8 mouse cellular contexts compared by ENCODE assay signal in the genomic region with DNA sequence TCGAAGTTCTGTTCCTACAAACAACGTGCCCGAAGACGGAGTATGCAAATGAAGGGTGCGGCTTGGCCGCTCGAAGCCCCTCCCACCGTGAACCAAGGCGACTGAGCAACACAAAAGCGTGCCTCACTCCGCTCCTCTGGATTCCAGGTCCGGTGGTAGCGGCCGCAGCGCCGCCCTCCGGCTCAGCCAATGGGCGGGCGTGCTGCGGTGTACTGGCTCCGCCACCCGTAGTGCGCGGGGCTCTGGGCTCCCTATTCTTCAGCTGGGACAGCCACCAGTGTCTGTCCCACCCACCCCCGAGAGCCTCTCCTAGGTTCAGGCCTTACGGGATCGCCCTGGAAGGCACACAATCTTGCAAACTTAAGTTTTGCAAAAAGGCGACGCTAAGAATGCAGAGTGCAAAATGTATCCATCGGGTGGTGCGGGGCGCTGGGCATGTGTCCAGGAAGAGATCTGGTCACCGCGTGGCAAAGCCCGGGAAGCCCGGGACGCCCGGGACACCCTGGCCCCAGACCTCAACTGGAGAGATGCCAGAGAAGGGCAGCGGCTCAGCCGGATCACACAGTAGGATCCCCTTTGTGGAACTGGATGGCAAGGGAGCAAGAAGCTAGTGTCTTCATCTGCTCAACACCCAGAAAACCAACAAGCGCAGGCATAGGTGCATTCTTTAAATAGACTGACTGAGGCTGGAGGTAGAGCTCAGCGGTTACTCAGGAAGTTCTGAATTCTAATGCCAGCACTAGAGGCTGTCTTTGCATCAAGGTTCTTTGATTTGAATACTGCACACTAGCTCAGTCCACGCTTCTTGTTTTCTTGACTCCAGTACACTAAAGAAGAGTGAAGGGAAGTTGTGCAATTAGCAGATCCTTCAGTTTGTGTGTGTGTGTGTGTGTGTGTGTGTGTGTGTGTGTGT. TPM values are rescaled to one million over a fixed set of nuclear protein-coding genes. Genes with fewer than 3 reads are reported as not detected.
DNase-seq lines count a peak whose midpoint lies in the region; ATAC-seq lines count a peak whose summit lies in the region.

No protein-coding gene starts in this region.

- peak; percentile 99 for ATAC-seq in heart, embryonic 12.5 days (ENCODE audit: insufficient number of reproducible peaks, low FRiP score)
- ATAC-seq in kidney, embryonic 16.5 days (ENCODE audit: low FRiP score, low TSS enrichment): peak; percentile 99

- H3K4me1 ChIP-seq in erythroblast, embryonic 14.5 days (ENCODE audit: control insufficient read depth): peaks cover 26% of the 10 kb centered on the region
- H3K4me1 ChIP-seq in heart, embryonic 12.5 days (replicated peaks): peaks cover 39% of the 10 kb centered on the region
- H3K4me1 ChIP-seq in kidney, embryonic 16.5 days (ENCODE audit: insufficient read depth, low read length): peaks cover 43% of the 10 kb centered on the region

- peak overlapping the region; percentile 71 for H3K9ac ChIP-seq in heart, embryonic 12.5 days
- H3K9ac ChIP-seq in kidney, embryonic 16.5 days (replicated peaks; ENCODE audit: low read length): peak overlapping the region; percentile 80

- DNase-seq in CD4-positive, CD25-positive, alpha-beta regulatory T cell, adult 2 months (ENCODE audit: low read depth, low spot score): peak; percentile 91
- peak; percentile 93 for DNase-seq in brain, embryonic 18.5 days (ENCODE audit: low read depth, low spot score)
- peak; percentile 94 for DNase-seq in liver
- peak; percentile 67 to 78 for DNase-seq in monocyte, adult 2 months (ENCODE audit: low read depth in 1 of 2, low spot score in 2 of 2)
- peak; percentile 73 to 81 for DNase-seq in spleen, postnatal 14 days (ENCODE audit: low spot score in 2 of 2)

- peak overlapping the region; percentile 80 for H3K4me2 ChIP-seq in heart, embryonic 12.5 days
- H3K4me2 ChIP-seq in kidney, embryonic 16.5 days (replicated peaks; ENCODE audit: low read depth, low read length): peak overlapping the region; percentile 85

- H3K36me3 ChIP-seq in erythroblast, embryonic 14.5 days (ENCODE audit: control insufficient read depth): no peaks in the 10 kb centered on the region
- H3K36me3 ChIP-seq in heart, embryonic 12.5 days: no peaks in the 10 kb centered on the region
- no peaks in the 10 kb centered on the region for H3K36me3 ChIP-seq in kidney, embryonic 16.5 days (ENCODE audit: insufficient read depth, low read length)

- no peaks in the 10 kb centered on the region for H3K9me3 ChIP-seq in erythroblast, embryonic 14.5 days (ENCODE audit: control insufficient read depth, low read length)
- no peaks in the 10 kb centered on the region for H3K9me3 ChIP-seq in heart, embryonic 12.5 days (replicated peaks)
- H3K9me3 ChIP-seq in kidney, embryonic 16.5 days (ENCODE audit: low read length): no peaks in the 10 kb centered on the region

- H3K27ac ChIP-seq in heart, embryonic 12.5 days (ENCODE audit: poor library complexity, severe bottlenecking): peak overlapping the region; percentile 91
- peak overlapping the region; percentile 89 for H3K27ac ChIP-seq in kidney, embryonic 16.5 days (ENCODE audit: low read length)

- peak overlapping the region; percentile 67 for H3K4me3 ChIP-seq in erythroblast, embryonic 14.5 days (replicated peaks)
- peak overlapping the region; percentile 57 for H3K4me3 ChIP-seq in heart, embryonic 12.5 days
- H3K4me3 ChIP-seq in kidney, embryonic 16.5 days (ENCODE audit: low read length): peak overlapping the region; percentile 63

- H3K27me3 ChIP-seq in erythroblast, embryonic 14.5 days (ENCODE audit: control insufficient read depth): no peaks in the 10 kb centered on the region
- no peaks in the 10 kb centered on the region for H3K27me3 ChIP-seq in heart, embryonic 12.5 days (replicated peaks)
- no peaks in the 10 kb centered on the region for H3K27me3 ChIP-seq in kidney, embryonic 16.5 days (ENCODE audit: insufficient read depth, low read length)

- WGBS in heart, embryonic 12.5 days: 2% methylated on average over 43 of the region's 43 CpGs
- under 1% methylated on average over 43 of the region's 43 CpGs for WGBS in kidney, embryonic 16.5 days

RNA-seq across cellular contexts. Expression of a gene that starts 58.1 kb away (rescaled TPM):
- polyA plus RNA-seq in erythroblast, embryonic 14.5 days (2012): 0.05 and 0.16 TPM in 2 replicates
- polyA plus RNA-seq in heart, embryonic 12.5 days (2016; fragmentation: Nextera tagmentation; extraction: Ambion mirVana): 48.6 and 48.8 TPM in 2 replicates
- 41.0 and 41.4 TPM in 2 replicates for polyA plus RNA-seq in kidney, embryonic 16.5 days (2015; fragmentation: Nextera tagmentation; extraction: Ambion mirVana)

Comparison
In these comparisons a context has a peak if more than half of its experiments do, and no peak if none do; other contexts are left out.
1. Peak in every context shown above with its lines: DNase-seq, ATAC-seq, H3K4me3 ChIP-seq and H3K27ac ChIP-seq.
2. RNA of a gene that starts 58.1 kb away (polyA plus RNA-seq): 48.6 to 48.8 TPM in heart, embryonic 12.5 days and 41.0 to 41.4 TPM in kidney, embryonic 16.5 days; 0.05 to 0.16 TPM in erythroblast, embryonic 14.5 days; every median in the first group is over 10 times any median in the second.